Mouse (Mus musculus) lung, adult 2 months (tissue): Measurements from ENCODE around the gene Setdb2. TPM values are rescaled to one million over a fixed set of nuclear protein-coding genes. Genes with fewer than 3 reads are reported as not detected.

Experiments
- DNase-seq: peaks from one replicate; pipeline ENCODE4 v3.0.0; 2022
- H3K4me1 ChIP-seq: fragments of 200-500 bp; 2 replicates; pipeline ENCODE4 v1.6.1; 2011; ENCODE audit warnings: low read length; ENCODE audit not compliant: control insufficient read depth, insufficient read depth
- H3K4me3 ChIP-seq: fragments of 200-500 bp; replicated peaks from 2 replicates; pipeline ENCODE3; 2011; ENCODE audit warnings: low read depth, mild to moderate bottlenecking, control low read depth, low read length; ENCODE audit errors: extremely low read depth
- CTCF ChIP-seq: fragments of 200-500 bp; IDR thresholded peaks from 2 replicates; pipeline ENCODE4 v1.5.1; 2011; ENCODE audit warnings: mild to moderate bottlenecking, low read length, control low read depth; ENCODE audit not compliant: insufficient read depth
- POLR2A ChIP-seq: fragments of 200-500 bp; IDR thresholded peaks from 2 replicates; pipeline ENCODE4 v1.6.1; 2011; ENCODE audit warnings: low read depth, mild to moderate bottlenecking, control low read depth, low read length, borderline replicate concordance; ENCODE audit errors: extremely low read depth
- WGBS: fragments of 180-500 bp; shearing (Covaris S2); methylation state at CpG from one replicate; pipeline ENCODE4 v1.1.7; 2018; 5-methylcytosine and 5-hydroxymethylcytosine counted together
- polyA plus RNA-seq: library from polyadenylated mRNA; depleted of rRNA; stranded (reverse); fragments of >200 nt; gene quantifications from 2 replicates; pipeline ENCODE4 v1.2.3, GENCODE M21; 2012; rRNA removed

Setdb2 gene
- polyA plus RNA-seq, 1 experiment = 3.1 TPM

DNA sequence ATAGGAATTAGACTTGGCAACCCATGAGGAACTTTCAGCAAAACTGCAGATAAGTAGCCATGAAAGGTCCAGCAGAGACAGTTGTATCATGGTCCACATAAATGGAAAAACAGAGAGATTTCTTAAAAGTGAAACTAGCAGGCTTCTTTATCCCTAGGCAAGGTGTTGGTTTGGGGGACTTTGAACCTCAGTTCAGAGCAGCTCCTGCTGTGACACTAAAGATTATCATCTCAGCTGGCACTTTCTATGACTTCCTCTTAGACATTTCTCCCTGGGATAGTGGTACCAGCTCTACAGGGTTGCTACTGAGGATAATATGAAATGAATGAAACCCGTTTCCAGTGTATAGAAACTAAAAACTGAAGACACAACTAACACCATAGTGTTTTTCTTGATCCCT, 51.2 kb downstream of the Setdb2 start:
- DNase-seq = no peak
- no peaks in the 10 kb centered on the region for H3K4me1 ChIP-seq
- no peak overlapping the region for H3K4me3 ChIP-seq
- TF ChIP-seq POLR2A (no peak), CTCF (no peak)
- 66% methylated on average over 1 of the region's 1 CpGs for WGBS

DNA sequence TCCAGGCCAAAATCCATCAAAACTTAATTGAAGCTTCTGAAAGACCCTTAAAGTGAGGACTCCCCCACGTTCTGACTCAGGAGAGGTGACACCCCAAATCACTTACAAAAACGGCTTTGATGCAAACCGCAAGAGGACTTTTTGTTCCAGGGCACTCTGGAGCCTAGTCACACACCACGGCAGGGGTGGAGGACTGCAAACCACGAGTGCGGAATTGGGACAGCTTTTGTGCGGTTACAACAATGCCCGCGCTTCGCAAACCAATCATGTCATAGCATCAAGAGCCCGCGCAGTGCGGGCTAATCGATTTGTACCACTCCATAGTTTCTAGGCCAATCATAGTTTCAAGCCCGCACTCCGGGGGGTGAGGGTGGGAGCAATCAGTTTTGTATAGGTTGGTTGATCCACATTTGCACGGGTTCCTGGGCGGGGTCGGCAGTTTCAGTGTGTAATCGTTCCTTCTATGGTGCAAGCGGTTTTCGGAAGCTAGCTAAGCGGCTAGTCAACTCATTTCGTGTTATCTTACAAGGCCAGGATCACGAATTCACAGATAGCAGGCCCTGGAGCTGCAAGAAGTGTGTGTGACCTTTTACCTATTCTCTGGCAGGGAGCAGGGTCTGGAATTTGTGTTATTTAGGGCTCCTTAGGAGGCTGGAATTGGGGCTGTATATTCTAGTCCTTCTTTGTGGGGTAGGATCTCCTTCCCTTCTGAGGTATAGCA, 70.2 kb downstream of the Setdb2 start:
- no peak overlapping the region for H3K4me3 ChIP-seq
- no peaks in the 10 kb centered on the region for H3K4me1 ChIP-seq
- TF ChIP-seq POLR2A (no peak), CTCF (no peak)
- 92% methylated on average over 25 of the region's 25 CpGs for WGBS
- no peak for DNase-seq

DNA sequence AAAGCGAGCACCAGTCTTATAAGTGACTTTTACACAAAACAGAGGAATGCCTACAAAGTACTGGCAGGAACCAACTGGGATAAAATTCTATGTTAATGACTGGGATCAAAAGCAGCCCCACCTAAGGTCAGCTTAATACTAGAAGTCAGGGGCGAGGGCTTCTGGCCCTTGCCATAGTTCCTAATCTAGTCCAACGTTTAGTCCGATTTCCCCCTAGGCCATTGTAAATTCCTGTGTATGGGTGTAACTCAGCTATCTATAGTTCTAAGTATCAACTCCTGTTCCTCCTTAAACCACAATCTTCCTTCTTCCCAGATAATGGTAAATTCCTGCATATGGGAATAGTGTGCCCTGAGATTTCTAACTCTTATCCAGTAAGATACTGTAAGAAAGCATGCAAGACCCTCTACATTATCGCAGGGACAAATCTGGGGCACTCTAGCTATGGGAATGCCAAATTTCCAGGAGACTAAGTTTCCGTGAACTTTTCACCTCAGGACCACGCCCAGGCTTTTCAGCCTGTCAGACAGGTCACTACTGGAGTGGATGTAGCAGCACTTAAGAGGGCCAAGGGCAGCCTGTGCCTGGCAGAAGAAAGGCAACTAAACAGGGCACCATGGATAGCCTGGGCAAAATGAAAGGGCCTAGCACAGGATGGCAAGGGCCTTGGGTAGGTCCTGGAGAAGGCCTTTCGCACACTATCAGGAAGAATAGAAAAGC, 74.1 kb downstream of the Setdb2 start:
- WGBS = 67% methylated on average over 8 of the region's 8 CpGs
- Histone ChIP-seq H3K4me3 (no peak overlapping the region), H3K4me1 (peaks cover 4% of the 10 kb centered on the region; the same call in 1 of the 2 replicates)
- no peak for TF ChIP-seq CTCF
- no peak for TF ChIP-seq POLR2A
- peak; percentile 22 for DNase-seq

DNA sequence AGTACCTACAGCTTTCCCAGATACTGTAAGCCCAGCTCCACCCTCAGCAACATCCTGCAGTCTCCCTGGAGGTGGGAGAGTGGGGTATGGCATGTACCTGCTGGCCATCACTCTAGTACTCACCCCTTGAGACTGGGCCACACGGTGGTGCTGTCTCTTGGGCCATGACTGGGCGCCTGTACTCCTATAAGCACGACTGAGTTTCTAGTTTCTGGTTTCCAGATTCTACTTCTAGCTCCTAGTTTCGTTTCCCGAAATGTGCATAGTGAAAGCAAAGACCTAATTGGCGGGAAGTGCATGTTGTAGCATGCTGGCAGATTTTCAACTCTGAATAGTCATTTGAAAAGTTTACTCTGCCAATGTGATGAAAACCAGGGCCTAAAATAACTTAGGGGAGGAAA, 75.4 kb downstream of the Setdb2 start, which contains the start of gene Phf11d:
TSS of gene Phf11d (minus strand) at position 227 of the 401 bp plus-strand sequence.
- peak; percentile 60 for DNase-seq
- TF ChIP-seq POLR2A (peak; percentile 61; the same call in 1 of the 2 replicates), CTCF (peak; percentile 52)
- peak within 1 kb of the TSS; percentile 97 for H3K4me3 ChIP-seq
- H3K4me1 ChIP-seq = peaks cover 4% of the 10 kb centered on the region; the same call in 1 of the 2 replicates
- 13% methylated on average over 6 of the region's 6 CpGs for WGBS

Other genes starting within 250 kb of the Setdb2 start
- 10.2 and 11.7 TPM in 2 replicates for gene Rcbtb1, start 239.7 kb downstream of the Setdb2 start, polyA plus RNA-seq
- not detected in 2 replicates for gene Gm6904, start 180.7 kb downstream of the Setdb2 start, polyA plus RNA-seq
- gene Phf11a, start 143.4 kb downstream of the Setdb2 start, polyA plus RNA-seq = 0.80 and 0.96 TPM in 2 replicates
- 1.2 and 1.6 TPM in 2 replicates for gene Phf11b, start 99.5 kb downstream of the Setdb2 start, polyA plus RNA-seq
- gene Phf11d, start 75.4 kb downstream of the Setdb2 start, polyA plus RNA-seq = 11.5 and 17.3 TPM in 2 replicates
- 0.36 and 0.70 TPM in 2 replicates for gene Phf11c, start 45.5 kb downstream of the Setdb2 start, polyA plus RNA-seq
- gene Cab39l, start 88 bp upstream of the Setdb2 start, polyA plus RNA-seq = 7.9 and 13.1 TPM in 2 replicates
- 6.3 and 9.9 TPM in 2 replicates for gene Cdadc1, start 157.1 kb upstream of the Setdb2 start, polyA plus RNA-seq
- gene Shisa2, start 184.4 kb upstream of the Setdb2 start, polyA plus RNA-seq = 8.1 and 10.9 TPM in 2 replicates